Mouse (Mus musculus) myocyte (in vitro differentiated cells): ENCODE data around the gene St5. TPM values are rescaled to one million over a fixed set of nuclear protein-coding genes. Genes with fewer than 3 reads are reported as not detected.

ENCODE experiments used
- H3K27me3 ChIP-seq: one replicate; pipeline ENCODE4 v1.6.1; 2011; ENCODE audit not compliant: control insufficient read depth, insufficient read depth, insufficient read length
- H3K36me3 ChIP-seq: one replicate; pipeline ENCODE4 v1.6.1; 2011; ENCODE audit not compliant: control insufficient read depth, insufficient read depth
- H3K4me2 ChIP-seq: one replicate; pipeline ENCODE4 v1.6.1; 2011; ENCODE audit warnings: low read depth, control low read depth
- H3K4me3 ChIP-seq: one replicate; pipeline ENCODE4 v1.5.1; 2011; ENCODE audit warnings: mild to moderate bottlenecking, control low read depth, moderate library complexity
- H3K79me2 ChIP-seq: one replicate; pipeline ENCODE4 v1.6.1; 2011; ENCODE audit not compliant: control insufficient read depth, insufficient read depth
- H3ac ChIP-seq: one replicate; pipeline ENCODE4 v1.6.1; 2011; ENCODE audit not compliant: control insufficient read depth, insufficient read length
- CEBPB ChIP-seq: IDR thresholded peaks from 2 replicates; pipeline ENCODE4 v1.6.1; 2011; ENCODE audit warnings: mild to moderate bottlenecking, moderate library complexity; ENCODE audit not compliant: poor library complexity, insufficient read depth, severe bottlenecking
- E2F4 ChIP-seq: IDR thresholded peaks from one replicate; pipeline ENCODE4 v1.6.1; 2011; ENCODE audit warnings: mild to moderate bottlenecking, control low read depth, moderate library complexity; ENCODE audit not compliant: insufficient read depth
- MAX ChIP-seq: IDR thresholded peaks from one replicate; pipeline ENCODE4 v1.6.1; 2011; ENCODE audit warnings: low read depth, mild to moderate bottlenecking, control low read depth
- MYOD1 ChIP-seq, 3 experiments: IDR thresholded peaks; one replicate each; pipeline ENCODE4 v1.6.1; 2011; ENCODE audit warnings: control low read depth in 2 of 3, low read depth in 2 of 3, mild to moderate bottlenecking in 2 of 3, moderate library complexity in 1 of 3; ENCODE audit not compliant: insufficient read length in 2 of 3, control insufficient read depth in 1 of 3
- MYOG ChIP-seq, 3 experiments: IDR thresholded peaks; one replicate each; pipeline ENCODE4 v1.6.1; 2011; ENCODE audit warnings: control low read depth in 2 of 3, low read depth in 2 of 3, mild to moderate bottlenecking in 2 of 3; ENCODE audit not compliant: insufficient read length in 2 of 3, control insufficient read depth in 1 of 3, insufficient read depth in 1 of 3
- POLR2A ChIP-seq: IDR thresholded peaks from one replicate; pipeline ENCODE4 v1.6.1; 2011; ENCODE audit warnings: low read depth, mild to moderate bottlenecking, control low read depth, moderate library complexity; ENCODE audit not compliant: insufficient read length
- POLR2AphosphoS2 ChIP-seq: IDR thresholded peaks from one replicate; pipeline ENCODE4 v1.6.1; 2011; ENCODE audit warnings: low read depth, control low read depth; ENCODE audit not compliant: insufficient read length
- REST ChIP-seq: IDR thresholded peaks from one replicate; pipeline ENCODE4 v1.6.1; 2011; ENCODE audit warnings: mild to moderate bottlenecking, control low read depth, moderate library complexity; ENCODE audit not compliant: insufficient read depth, insufficient read length
- SRF ChIP-seq: IDR thresholded peaks from one replicate; pipeline ENCODE4 v1.6.1; 2011; ENCODE audit warnings: low read depth; ENCODE audit not compliant: control insufficient read depth, insufficient read length
- TCF12 ChIP-seq: IDR thresholded peaks from one replicate; pipeline ENCODE4 v1.6.1; 2011; ENCODE audit warnings: mild to moderate bottlenecking, control low read depth; ENCODE audit not compliant: poor library complexity, insufficient read depth, severe bottlenecking
- TCF3 ChIP-seq: IDR thresholded peaks from one replicate; pipeline ENCODE4 v1.6.1; 2011; ENCODE audit warnings: low read depth, control low read depth; ENCODE audit not compliant: insufficient read length
- USF1 ChIP-seq: IDR thresholded peaks from one replicate; pipeline ENCODE4 v1.6.1; 2011; ENCODE audit warnings: low read depth, mild to moderate bottlenecking, control low read depth, moderate library complexity
- polyA plus RNA-seq: library from polyadenylated mRNA; unstranded; fragments of >200 nt; fragmentation: generic; extraction: Trizol; gene quantifications from one replicate; pipeline ENCODE4 v1.2.1, GENCODE M21; 2012; ENCODE audit warnings: missing spikeins

Gene St5
- polyA plus RNA-seq, 1 experiment: 34.1 TPM

GRCm38 (mm10) chr7:109510799-109511198 lies 192.6 kb downstream of the St5 start:
- TF ChIP-seq MYOD1 (IDR thresholded peaks at IDR 0.05; ENCODE audit: control insufficient read depth in 1 of 3, insufficient read length in 2 of 3, low read depth in 2 of 3): peak in 1 of 3 experiments; percentile 30
- TF ChIP-seq USF1: peak; percentile 24
- TF ChIP-seq TCF12: no peak
- no peak for TF ChIP-seq REST
- TF ChIP-seq MYOG (IDR thresholded peaks at IDR 0.05; ENCODE audit: control insufficient read depth in 1 of 3, insufficient read depth in 1 of 3, insufficient read length in 2 of 3, low read depth in 2 of 3): peak in 1 of 3 experiments; percentile 58
- TF ChIP-seq CEBPB: no peak
- no peaks in the 10 kb centered on the region for H3K79me2 ChIP-seq
- H3K4me2 ChIP-seq: no peak overlapping the region
- H3K27me3 ChIP-seq: no peaks in the 10 kb centered on the region
- no peaks in the 10 kb centered on the region for H3K36me3 ChIP-seq
- H3K4me3 ChIP-seq: no peak overlapping the region
- H3ac ChIP-seq: no peak overlapping the region

DNA sequence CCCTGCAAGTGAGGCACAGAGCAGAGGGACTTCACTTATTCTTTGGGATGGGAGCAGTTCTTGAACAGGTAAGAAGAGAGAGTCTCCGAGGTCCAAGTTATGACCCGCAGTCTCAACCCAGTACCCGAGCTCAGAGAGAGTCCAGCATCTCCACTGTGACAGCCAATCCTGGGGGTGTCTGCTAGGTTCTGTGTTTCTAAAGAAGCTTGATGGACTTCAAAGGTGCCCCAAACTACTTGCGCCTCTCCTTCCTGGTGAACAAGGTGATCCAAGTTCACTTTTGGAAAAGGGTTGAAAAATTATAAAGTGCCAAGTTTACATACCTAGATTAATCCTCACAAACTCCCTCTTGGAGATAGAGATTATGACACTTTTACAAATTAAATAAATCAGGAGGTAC lies 195.4 kb downstream of the St5 start, which contains the start of gene Trim66:
Trim66 (minus strand) TSS at position 101 of the 400 bp plus-strand sequence.
- TF ChIP-seq POLR2AphosphoS2 (no peak), E2F4 (no peak), SRF (no peak), MAX (no peak), POLR2A (no peak), REST (no peak), CEBPB (no peak), TCF12 (no peak)
- Histone ChIP-seq H3K4me2 (no peak within 1 kb of the TSS), H3K4me3 (no peak within 1 kb of the TSS)

DNA sequence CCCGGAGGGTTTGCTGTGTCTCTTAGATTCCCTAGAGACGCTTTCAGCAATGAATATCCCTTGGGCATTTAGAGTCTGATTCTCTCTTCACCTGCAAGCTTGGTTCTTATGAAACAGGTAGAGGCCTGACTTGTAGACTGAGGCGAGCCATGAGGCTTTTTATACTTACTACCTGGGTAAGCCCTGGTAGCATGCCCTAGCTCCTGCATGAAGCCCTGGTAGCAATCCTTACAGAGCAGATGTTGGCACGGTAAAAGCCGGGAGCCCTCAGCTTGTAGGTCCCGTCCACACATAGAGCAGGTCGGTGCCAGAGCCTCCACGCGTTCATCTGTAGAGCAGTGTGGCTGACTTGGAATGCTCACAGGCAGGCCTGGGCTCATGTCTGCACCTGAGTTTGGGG lies 195.8 kb downstream of the St5 start:
- TF ChIP-seq MAX (no peak), REST (no peak), TCF12 (no peak), CEBPB (no peak), POLR2AphosphoS2 (no peak), E2F4 (no peak), SRF (no peak), TCF3 (no peak), USF1 (no peak), MYOD1 (IDR thresholded peaks at IDR 0.05; ENCODE audit: control insufficient read depth in 1 of 3, insufficient read length in 2 of 3, low read depth in 2 of 3) (no peak), MYOG (IDR thresholded peaks at IDR 0.05; ENCODE audit: control insufficient read depth in 1 of 3, insufficient read depth in 1 of 3, insufficient read length in 2 of 3, low read depth in 2 of 3) (no peak), POLR2A (no peak)
- Histone ChIP-seq H3K4me2 (no peak overlapping the region), H3K79me2 (no peaks in the 10 kb centered on the region), H3ac (no peak overlapping the region), H3K36me3 (no peaks in the 10 kb centered on the region), H3K27me3 (no peaks in the 10 kb centered on the region), H3K4me3 (no peak overlapping the region)

More for the DNA sequence above, 195.4 kb downstream of the St5 start, which contains the start of gene Trim66:
- H3K36me3 ChIP-seq: no peaks in the 10 kb centered on the region
- no peak within 1 kb of the TSS for H3ac ChIP-seq
- H3K79me2 ChIP-seq: no peaks in the 10 kb centered on the region
- H3K27me3 ChIP-seq: no peaks in the 10 kb centered on the region

GRCm38 (mm10) chr7:109507119-109507518 lies 196.3 kb downstream of the St5 start:
- no peak overlapping the region for H3ac ChIP-seq
- no peaks in the 10 kb centered on the region for H3K36me3 ChIP-seq
- H3K4me2 ChIP-seq: no peak overlapping the region
- no peak for TF ChIP-seq USF1
- TF ChIP-seq MYOD1 (IDR thresholded peaks at IDR 0.05; ENCODE audit: control insufficient read depth in 1 of 3, insufficient read length in 2 of 3, low read depth in 2 of 3): no peak
- no peak for TF ChIP-seq TCF12
- TF ChIP-seq SRF: no peak
- no peak for TF ChIP-seq MAX
- TF ChIP-seq E2F4: no peak
- TF ChIP-seq TCF3: no peak
- TF ChIP-seq REST: no peak
- TF ChIP-seq MYOG (IDR thresholded peaks at IDR 0.05; ENCODE audit: control insufficient read depth in 1 of 3, insufficient read depth in 1 of 3, insufficient read length in 2 of 3, low read depth in 2 of 3): no peak
- no peak for TF ChIP-seq CEBPB
- H3K79me2 ChIP-seq: no peaks in the 10 kb centered on the region
- H3K27me3 ChIP-seq: no peaks in the 10 kb centered on the region
- H3K4me3 ChIP-seq: no peak overlapping the region

DNA sequence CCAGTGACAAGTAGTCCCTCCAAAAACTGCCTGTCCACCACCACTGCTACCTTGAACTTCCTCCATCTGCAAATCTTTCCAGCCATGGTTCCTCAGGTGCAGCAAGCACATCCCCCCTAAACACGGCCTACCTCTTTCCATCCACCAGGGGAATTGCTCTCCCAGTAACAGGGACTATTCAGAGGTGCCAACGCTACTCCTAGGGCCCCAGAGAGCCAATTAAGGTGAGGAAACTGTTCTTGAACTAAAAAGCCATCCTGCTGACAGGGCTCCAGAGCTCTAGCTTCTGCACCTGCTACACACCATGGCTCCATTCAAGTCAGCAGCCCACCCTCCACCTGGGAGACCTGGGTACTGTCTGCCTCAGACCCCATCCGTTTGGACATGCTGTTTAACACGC lies 205.9 kb downstream of the St5 start:
- Histone ChIP-seq H3K27me3 (no peaks in the 10 kb centered on the region), H3ac (no peak overlapping the region), H3K4me3 (no peak overlapping the region), H3K36me3 (no peaks in the 10 kb centered on the region), H3K4me2 (no peak overlapping the region), H3K79me2 (no peaks in the 10 kb centered on the region)
- TF ChIP-seq MAX: no peak
- no peak for TF ChIP-seq POLR2AphosphoS2
- no peak for TF ChIP-seq SRF
- no peak for TF ChIP-seq TCF12
- no peak for TF ChIP-seq E2F4
- no peak for TF ChIP-seq USF1
